Mouse (Mus musculus) hindbrain, embryonic 16.5 days (tissue): ENCODE measurements around the gene Reep6. TPM values are rescaled to one million over a fixed set of nuclear protein-coding genes. Genes with fewer than 3 reads are reported as not detected.

Experiments
- ATAC-seq: fragments of 200-750 bp; cut with Nextera tagmentation; 2 replicates; pipeline ENCODE4 v1.8.0; 2017; ENCODE audit warnings: moderate TSS enrichment, moderate library complexity
- H3K27ac ChIP-seq: fragments of 300-500 bp; sonication (generic); 2 replicates; pipeline ENCODE4 v1.5.1; 2014; ENCODE audit warnings: low read depth, mild to moderate bottlenecking, control low read depth, low read length, moderate library complexity
- H3K27me3 ChIP-seq: fragments of 300-500 bp; sonication (generic); replicated peaks from 2 replicates; pipeline ENCODE4 v1.6.1; 2014; ENCODE audit warnings: low read length; ENCODE audit not compliant: control insufficient read depth, insufficient read depth
- H3K36me3 ChIP-seq: fragments of 300-500 bp; sonication (generic); 2 replicates; pipeline ENCODE4 v1.6.1; 2014; ENCODE audit warnings: mild to moderate bottlenecking, low read length, moderate library complexity, mixed read lengths; ENCODE audit not compliant: control insufficient read depth, insufficient read depth
- H3K4me1 ChIP-seq: fragments of 300-500 bp; sonication (generic); 2 replicates; pipeline ENCODE4 v1.6.1; 2014; ENCODE audit warnings: low read depth, low read length; ENCODE audit not compliant: control insufficient read depth, insufficient read depth
- H3K4me2 ChIP-seq: fragments of 300-500 bp; sonication (generic); 2 replicates; pipeline ENCODE4 v1.6.1; 2014; ENCODE audit warnings: mild to moderate bottlenecking, low read length, control low read depth, moderate library complexity
- H3K4me3 ChIP-seq: fragments of 300-500 bp; sonication (generic); 2 replicates; pipeline ENCODE4 v1.5.1; 2014; ENCODE audit warnings: mild to moderate bottlenecking, low read length, control low read depth, moderate library complexity
- H3K9ac ChIP-seq: fragments of 300-500 bp; sonication (generic); 2 replicates; pipeline ENCODE4 v1.6.1; 2014; ENCODE audit warnings: low read depth, mild to moderate bottlenecking, control low read depth, low read length, moderate library complexity
- H3K9me3 ChIP-seq: fragments of 300-500 bp; sonication (generic); 2 replicates; pipeline ENCODE4 v1.6.1; 2014; ENCODE audit warnings: mild to moderate bottlenecking, low read length, moderate library complexity; ENCODE audit not compliant: control insufficient read depth
- whole genome bisulfite sequencing: fragments of 180-500 bp; shearing (Covaris S2); extraction: QIAGEN DNeasy Blood & Tissue Kit; methylation state at CpG from one replicate; pipeline ENCODE4 v1.1.7; 2014; 5-methylcytosine and 5-hydroxymethylcytosine counted together
- polyA plus RNA-seq: library from polyadenylated mRNA; unstranded; fragments of >200 nt; fragmentation: Nextera tagmentation; extraction: Ambion mirVana; gene quantifications from 2 replicates; pipeline ENCODE4 v1.2.1, GENCODE M21; 2015

Reep6 gene
- polyA plus RNA-seq, 1 experiment from 2014 or later: 7.5 TPM

GRCm38 (mm10) chr10:80312586-80313504 lies 16.9 kb upstream of the Reep6 start:
- H3K27me3 ChIP-seq: no peaks in the 10 kb centered on the region
- H3K4me2 ChIP-seq: no peak overlapping the region
- 0 out of 2 replicates have a peak overlapping the region, but pooled peaks have one; percentile 13 for H3K9ac ChIP-seq
- H3K27ac ChIP-seq: no peak overlapping the region
- peaks cover 91% of the 10 kb centered on the region for H3K36me3 ChIP-seq
- H3K4me1 ChIP-seq: peaks cover 4% of the 10 kb centered on the region; the same call in 1 of the 2 replicates
- ATAC-seq: no peak
- 69% methylated on average over 53 of the region's 54 CpGs for WGBS
- no peak overlapping the region; the same call in 1 of the 2 replicates for H3K4me3 ChIP-seq
- H3K9me3 ChIP-seq: no peaks in the 10 kb centered on the region

GRCm38 (mm10) chr10:80313627-80314201 lies 16.0 kb upstream of the Reep6 start:
- no peaks in the 10 kb centered on the region for H3K9me3 ChIP-seq
- no peak for ATAC-seq
- H3K9ac ChIP-seq: peak overlapping the region; percentile 11; the same call in 1 of the 2 replicates
- WGBS: 54% methylated on average over 20 of the region's 20 CpGs
- no peak overlapping the region for H3K4me3 ChIP-seq
- no peak overlapping the region for H3K27ac ChIP-seq
- no peaks in the 10 kb centered on the region for H3K27me3 ChIP-seq
- peaks cover 84% of the 10 kb centered on the region for H3K36me3 ChIP-seq
- peaks cover 4% of the 10 kb centered on the region; the same call in 1 of the 2 replicates for H3K4me1 ChIP-seq
- H3K4me2 ChIP-seq: no peak overlapping the region

GRCm38 (mm10) chr10:80314494-80315001 lies 15.2 kb upstream of the Reep6 start:
- Histone ChIP-seq H3K4me3 (no peak overlapping the region), H3K4me1 (peaks cover 8% of the 10 kb centered on the region), H3K4me2 (no peak overlapping the region), H3K9ac (no peak overlapping the region), H3K9me3 (no peaks in the 10 kb centered on the region), H3K36me3 (peaks cover 76% of the 10 kb centered on the region), H3K27me3 (no peaks in the 10 kb centered on the region), H3K27ac (no peak overlapping the region)
- WGBS: 57% methylated on average over 16 of the region's 16 CpGs
- no peak for ATAC-seq

- peaks cover 73% of the 10 kb centered on the region for H3K36me3 ChIP-seq
- no peak for ATAC-seq
- H3K9me3 ChIP-seq: no peaks in the 10 kb centered on the region
- H3K27me3 ChIP-seq: no peaks in the 10 kb centered on the region
- 55% methylated on average over 27 of the region's 27 CpGs for WGBS
- no peak overlapping the region for H3K27ac ChIP-seq
- no peak overlapping the region for H3K4me3 ChIP-seq
- no peak overlapping the region for H3K4me2 ChIP-seq
- H3K9ac ChIP-seq: no peak overlapping the region
- H3K4me1 ChIP-seq: peaks cover 13% of the 10 kb centered on the region
Observed at GRCm38 (mm10) chr10:80315315-80315714, 14.4 kb upstream of the Reep6 start.

- Histone ChIP-seq H3K4me2 (no peak overlapping the region), H3K9ac (no peak overlapping the region), H3K9me3 (no peaks in the 10 kb centered on the region), H3K4me3 (no peak overlapping the region), H3K36me3 (peaks cover 63% of the 10 kb centered on the region), H3K27ac (peak overlapping the region; percentile 54), H3K27me3 (no peaks in the 10 kb centered on the region), H3K4me1 (peaks cover 13% of the 10 kb centered on the region)
- no peak for ATAC-seq
- 28% methylated on average over 11 of the region's 11 CpGs for WGBS
Observed at GRCm38 (mm10) chr10:80316359-80316781, 13.4 kb upstream of the Reep6 start.

- Histone ChIP-seq H3K36me3 (peaks cover 56% of the 10 kb centered on the region), H3K4me3 (no peak overlapping the region), H3K4me2 (no peak overlapping the region), H3K27me3 (no peaks in the 10 kb centered on the region), H3K9ac (no peak overlapping the region), H3K9me3 (no peaks in the 10 kb centered on the region), H3K27ac (no peak overlapping the region), H3K4me1 (peaks cover 13% of the 10 kb centered on the region)
- 53% methylated on average over 9 of the region's 10 CpGs for WGBS
- ATAC-seq: no peak
Observed at GRCm38 (mm10) chr10:80317011-80317410, 12.7 kb upstream of the Reep6 start.

GRCm38 (mm10) chr10:80320340-80320760 lies 9.4 kb upstream of the Reep6 start, which contains the start of gene 2310011J03Rik:
TSS of gene 2310011J03Rik (minus strand) at chr10:80320537.
- Histone ChIP-seq H3K4me3 (peak within 1 kb of the TSS; percentile 78), H3K9me3 (no peaks in the 10 kb centered on the region), H3K36me3 (peaks cover 24% of the 10 kb centered on the region), H3K4me2 (peak within 1 kb of the TSS; percentile 98), H3K27ac (peak within 1 kb of the TSS; percentile 75), H3K4me1 (peaks cover 19% of the 10 kb centered on the region), H3K9ac (peak within 1 kb of the TSS; percentile 75), H3K27me3 (no peaks in the 10 kb centered on the region)
- under 1% methylated on average over 34 of the region's 34 CpGs for WGBS
- peak; percentile 65 for ATAC-seq

- no peak overlapping the region for H3K4me3 ChIP-seq
- H3K27me3 ChIP-seq: no peaks in the 10 kb centered on the region
- no peak overlapping the region for H3K4me2 ChIP-seq
- no peaks in the 10 kb centered on the region for H3K9me3 ChIP-seq
- WGBS: 69% methylated on average over 6 of the region's 6 CpGs
- peaks cover 19% of the 10 kb centered on the region for H3K4me1 ChIP-seq
- ATAC-seq: no peak
- no peak overlapping the region for H3K9ac ChIP-seq
- peaks cover 18% of the 10 kb centered on the region for H3K36me3 ChIP-seq
- no peak overlapping the region for H3K27ac ChIP-seq
Observed at GRCm38 (mm10) chr10:80321014-80321669, 8.6 kb upstream of the Reep6 start.
